Mouse (Mus musculus) liver, adult 2 months (tissue): ENCODE results near the gene Apoa2.

Experiments
- CTCF ChIP-seq: fragments of 200-500 bp; IDR thresholded peaks from 2 replicates; pipeline ENCODE4 v1.5.1; 2011; ENCODE audit warnings: low read depth, low read length, control low read depth
- POLR2A ChIP-seq: fragments of 200-500 bp; IDR thresholded peaks from 2 replicates; pipeline ENCODE4 v1.6.1; 2011; ENCODE audit warnings: low read length, control low read depth; ENCODE audit not compliant: insufficient read depth; ENCODE audit errors: extremely low read depth

GRCm38 (mm10) chr1:171237438-171237837, 12.6 kb downstream of the Apoa2 start:
- TF ChIP-seq POLR2A (no peak), CTCF (no peak)
